Mouse (Mus musculus) heart, embryonic 15.5 days (tissue): ENCODE results near the gene Slc9a9. TPM values are rescaled to one million over a fixed set of nuclear protein-coding genes. Genes with fewer than 3 reads are reported as not detected.

Source experiments
- ATAC-seq: fragments of 200-750 bp; cut with Nextera tagmentation; replicated peaks from 2 replicates; pipeline ENCODE4 v1.8.0; 2017; ENCODE audit warnings: low read depth, moderate TSS enrichment; ENCODE audit not compliant: insufficient number of reproducible peaks, insufficient read depth, low FRiP score
- H3K27ac ChIP-seq: fragments of 300-500 bp; sonication (generic); 2 replicates; pipeline ENCODE4 v1.5.1; 2015; ENCODE audit warnings: mild to moderate bottlenecking, inconsistent platforms
- H3K27me3 ChIP-seq: fragments of 300-500 bp; sonication (generic); 2 replicates; pipeline ENCODE4 v1.6.1; 2015; ENCODE audit warnings: inconsistent platforms
- H3K36me3 ChIP-seq: fragments of 300-500 bp; sonication (generic); 2 replicates; pipeline ENCODE4 v1.6.1; 2015; ENCODE audit warnings: mild to moderate bottlenecking, inconsistent platforms
- H3K4me1 ChIP-seq: fragments of 300-500 bp; sonication (generic); replicated peaks from 2 replicates; pipeline ENCODE4 v1.6.1; 2015; ENCODE audit warnings: inconsistent platforms
- H3K4me2 ChIP-seq: fragments of 300-500 bp; sonication (generic); 2 replicates; pipeline ENCODE4 v1.6.1; 2015; ENCODE audit warnings: inconsistent platforms, mild to moderate bottlenecking, moderate library complexity
- H3K4me3 ChIP-seq: fragments of 300-500 bp; sonication (generic); 2 replicates; pipeline ENCODE4 v1.5.1; 2015; ENCODE audit warnings: mild to moderate bottlenecking, inconsistent platforms
- H3K9ac ChIP-seq: fragments of 300-500 bp; sonication (generic); 2 replicates; pipeline ENCODE4 v1.6.1; 2015; ENCODE audit warnings: mild to moderate bottlenecking, inconsistent platforms
- H3K9me3 ChIP-seq: fragments of 300-500 bp; sonication (generic); replicated peaks from 2 replicates; pipeline ENCODE4 v1.6.1; 2016; ENCODE audit warnings: inconsistent platforms
- WGBS: fragments of 180-500 bp; shearing (Covaris S2); methylation state at CpG from one replicate; pipeline ENCODE4 v1.1.7; 2015; ENCODE audit warnings: mixed read lengths; 5-methylcytosine and 5-hydroxymethylcytosine counted together
- polyA plus RNA-seq: library from polyadenylated mRNA; unstranded; fragments of >200 nt; fragmentation: Nextera tagmentation; extraction: Ambion mirVana; gene quantifications from 2 replicates; pipeline ENCODE4 v1.2.1, GENCODE M21; 2015

Gene Slc9a9
- polyA plus RNA-seq, 1 experiment from 2014 or later: 3.5 TPM

DNA sequence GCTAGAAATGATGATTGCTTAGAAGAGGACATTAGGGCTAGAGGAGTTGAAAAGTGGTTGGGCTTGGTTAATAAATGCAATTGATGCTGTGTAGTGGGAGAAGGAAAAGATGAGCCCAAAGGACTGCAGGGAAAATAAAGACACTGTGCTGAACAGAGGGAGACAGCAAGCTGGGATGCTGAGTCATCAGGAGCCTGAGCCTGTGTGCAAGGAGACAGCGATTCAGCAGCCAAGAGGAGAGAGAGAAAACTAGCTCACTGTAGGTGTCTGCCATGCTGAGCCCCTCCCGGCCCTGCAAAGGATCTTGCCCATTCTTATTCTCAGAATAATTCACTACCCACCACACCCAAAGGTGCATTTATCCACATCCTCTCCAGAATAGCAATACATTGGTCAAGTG lies 288.7 kb downstream of the Slc9a9 start:
- Histone ChIP-seq H3K36me3 (no peaks in the 10 kb centered on the region), H3K27ac (no peak overlapping the region), H3K4me2 (no peak overlapping the region), H3K4me3 (no peak overlapping the region), H3K4me1 (peaks cover 3% of the 10 kb centered on the region; the same call in 1 of the 2 replicates), H3K9ac (no peak overlapping the region), H3K9me3 (no peaks in the 10 kb centered on the region), H3K27me3 (no peaks in the 10 kb centered on the region)
- 63% methylated on average over 2 of the region's 2 CpGs for WGBS
- no peak for ATAC-seq

DNA sequence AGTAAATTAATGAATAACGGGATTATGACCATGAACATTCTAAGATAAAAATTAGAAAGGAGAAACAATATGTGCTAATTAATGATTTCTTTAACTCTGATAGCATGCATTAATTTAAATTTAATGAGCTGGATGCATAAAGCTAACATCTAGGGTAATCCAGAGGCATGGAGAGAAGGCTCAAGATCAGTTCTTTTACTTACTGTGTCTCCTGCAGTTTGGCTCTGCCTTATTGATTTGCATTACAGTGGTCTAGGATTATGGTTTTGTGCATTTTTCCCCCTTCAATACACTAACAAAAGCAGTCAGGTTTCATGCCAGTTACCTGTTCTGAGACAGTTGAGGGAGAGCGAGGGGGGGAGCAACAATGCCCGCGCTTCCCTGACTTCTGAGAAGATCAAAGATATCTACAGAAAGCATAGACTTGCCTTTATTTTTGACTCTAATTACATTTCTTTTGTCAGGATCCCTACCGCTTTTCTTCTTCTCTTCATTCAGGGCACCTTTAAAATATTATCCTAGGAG lies 298.9 kb downstream of the Slc9a9 start:
- no peaks in the 10 kb centered on the region for H3K4me1 ChIP-seq
- WGBS: 82% methylated on average over 5 of the region's 5 CpGs
- H3K27me3 ChIP-seq: no peaks in the 10 kb centered on the region
- no peak for ATAC-seq
- no peak overlapping the region for H3K4me3 ChIP-seq
- H3K27ac ChIP-seq: no peak overlapping the region
- H3K9ac ChIP-seq: no peak overlapping the region
- H3K36me3 ChIP-seq: no peaks in the 10 kb centered on the region
- H3K9me3 ChIP-seq: no peaks in the 10 kb centered on the region; the same call in 1 of the 2 replicates
- H3K4me2 ChIP-seq: no peak overlapping the region

DNA sequence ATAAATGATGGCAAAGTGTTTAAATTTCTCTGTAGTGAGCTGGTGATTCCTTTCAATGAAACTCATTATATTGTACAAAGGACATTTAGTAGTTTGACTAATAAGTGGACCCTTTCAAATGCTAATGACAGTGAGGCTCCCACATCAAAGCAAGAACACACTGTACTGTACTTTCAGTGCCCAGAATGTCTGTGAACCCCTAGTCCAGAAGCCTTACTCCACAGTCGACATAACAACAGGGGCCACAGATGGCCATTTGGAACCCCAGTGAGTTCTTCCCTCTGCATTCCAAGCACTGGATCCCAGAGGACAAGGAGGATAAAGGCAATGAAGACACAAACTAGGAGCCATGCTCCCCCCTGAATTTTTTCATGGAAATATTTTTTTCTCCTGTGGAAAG lies 299.4 kb downstream of the Slc9a9 start:
- no peak for ATAC-seq
- H3K4me3 ChIP-seq: no peak overlapping the region
- H3K36me3 ChIP-seq: no peaks in the 10 kb centered on the region
- H3K9ac ChIP-seq: no peak overlapping the region
- H3K9me3 ChIP-seq: no peaks in the 10 kb centered on the region; the same call in 1 of the 2 replicates
- 41% methylated on average over 1 of the region's 1 CpGs for WGBS
- H3K4me2 ChIP-seq: no peak overlapping the region
- no peak overlapping the region for H3K27ac ChIP-seq
- no peaks in the 10 kb centered on the region for H3K27me3 ChIP-seq
- no peaks in the 10 kb centered on the region for H3K4me1 ChIP-seq

DNA sequence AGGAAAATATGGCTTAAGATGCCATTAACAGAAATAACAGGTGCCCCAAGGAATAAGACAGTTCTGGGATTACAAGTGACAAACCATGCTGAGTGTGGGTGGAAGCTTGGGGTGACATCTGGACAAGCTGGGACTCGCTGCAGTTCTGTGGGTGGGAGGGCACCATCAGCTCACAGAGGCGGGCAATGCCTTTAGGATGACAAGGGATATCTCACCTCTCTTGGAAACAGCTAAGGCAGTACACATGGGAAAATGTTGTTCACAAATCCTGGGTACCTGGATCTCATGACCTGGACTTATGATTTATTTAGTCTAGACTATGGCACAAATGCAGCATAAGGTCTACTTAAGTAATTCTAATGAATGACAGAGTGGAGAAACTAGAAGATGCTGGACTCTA lies 302.3 kb downstream of the Slc9a9 start:
- H3K9ac ChIP-seq: no peak overlapping the region
- H3K9me3 ChIP-seq: no peaks in the 10 kb centered on the region
- H3K4me3 ChIP-seq: no peak overlapping the region
- H3K36me3 ChIP-seq: no peaks in the 10 kb centered on the region
- no peak overlapping the region for H3K4me2 ChIP-seq
- 61% methylated on average over 2 of the region's 2 CpGs for WGBS
- H3K27ac ChIP-seq: no peak overlapping the region
- ATAC-seq: no peak
- H3K4me1 ChIP-seq: no peaks in the 10 kb centered on the region
- no peaks in the 10 kb centered on the region for H3K27me3 ChIP-seq

DNA sequence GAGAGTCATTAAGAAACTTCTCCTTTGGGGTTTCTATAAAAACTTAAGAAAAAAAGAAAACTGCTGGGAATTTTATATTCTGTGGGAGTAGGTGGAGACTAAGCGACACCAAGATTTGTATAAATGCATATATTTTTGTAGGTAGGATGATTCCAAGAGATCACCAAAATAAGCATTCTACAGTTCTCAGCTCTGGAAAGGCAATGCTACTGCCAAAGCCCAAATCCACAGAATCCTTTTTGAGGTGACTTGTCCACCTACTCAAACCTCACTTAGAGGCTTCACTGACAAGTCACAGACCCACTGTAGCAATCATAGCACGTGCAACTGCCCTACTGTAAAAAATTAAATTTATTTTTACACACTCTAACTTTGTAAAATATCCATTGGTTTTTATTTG lies 303.0 kb downstream of the Slc9a9 start:
- no peaks in the 10 kb centered on the region for H3K36me3 ChIP-seq
- H3K27me3 ChIP-seq: no peaks in the 10 kb centered on the region
- H3K4me3 ChIP-seq: no peak overlapping the region
- no peaks in the 10 kb centered on the region for H3K9me3 ChIP-seq
- no peak overlapping the region for H3K27ac ChIP-seq
- H3K4me2 ChIP-seq: no peak overlapping the region
- no peak overlapping the region for H3K9ac ChIP-seq
- no peak for ATAC-seq
- H3K4me1 ChIP-seq: no peaks in the 10 kb centered on the region
- WGBS: 83% methylated on average over 2 of the region's 2 CpGs

DNA sequence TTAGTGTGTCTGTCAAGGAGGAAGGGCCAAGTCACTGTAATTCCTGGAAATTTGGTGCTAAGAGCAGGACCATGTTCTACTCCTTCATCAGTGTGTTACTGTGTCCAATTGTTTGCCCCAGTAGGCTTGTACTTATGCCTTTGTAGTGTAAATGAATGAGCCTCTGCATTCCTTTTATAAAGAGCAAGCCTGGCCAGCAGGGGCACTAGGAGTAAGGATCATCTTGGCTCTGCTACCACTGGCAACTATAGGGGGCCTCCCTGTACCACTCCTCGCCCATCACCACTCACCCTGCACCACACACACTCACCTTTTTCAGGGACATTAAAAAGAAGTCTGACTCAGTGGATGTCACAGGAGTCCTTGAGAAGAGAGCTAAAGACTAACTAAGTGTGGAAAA lies 306.5 kb downstream of the Slc9a9 start:
- Histone ChIP-seq H3K9ac (no peak overlapping the region), H3K36me3 (no peaks in the 10 kb centered on the region), H3K4me1 (no peaks in the 10 kb centered on the region), H3K4me3 (no peak overlapping the region), H3K4me2 (no peak overlapping the region), H3K9me3 (no peaks in the 10 kb centered on the region), H3K27me3 (no peaks in the 10 kb centered on the region), H3K27ac (no peak overlapping the region)
- ATAC-seq: no peak
- WGBS: 91% methylated on average over 1 of the region's 1 CpGs

DNA sequence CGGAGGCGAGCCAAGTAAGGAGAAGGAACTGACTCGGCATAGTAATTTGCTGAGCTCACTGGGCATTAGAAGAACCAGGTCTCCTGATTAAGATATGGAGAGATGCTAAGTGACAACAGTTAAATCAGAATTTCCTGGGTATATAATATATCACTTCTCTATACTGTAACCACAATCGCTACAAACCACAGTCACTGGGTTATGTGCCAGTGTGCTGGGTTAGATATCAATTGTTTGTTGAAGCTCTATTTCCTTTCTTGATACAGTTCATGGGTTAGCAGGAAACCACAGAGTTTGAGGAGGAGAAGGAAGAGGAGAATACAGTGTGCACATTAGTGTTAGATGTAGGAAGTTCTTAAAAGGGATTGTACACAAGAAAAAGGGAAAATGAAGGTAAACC lies 323.9 kb downstream of the Slc9a9 start:
- no peaks in the 10 kb centered on the region for H3K9me3 ChIP-seq
- H3K4me1 ChIP-seq: no peaks in the 10 kb centered on the region

DNA sequence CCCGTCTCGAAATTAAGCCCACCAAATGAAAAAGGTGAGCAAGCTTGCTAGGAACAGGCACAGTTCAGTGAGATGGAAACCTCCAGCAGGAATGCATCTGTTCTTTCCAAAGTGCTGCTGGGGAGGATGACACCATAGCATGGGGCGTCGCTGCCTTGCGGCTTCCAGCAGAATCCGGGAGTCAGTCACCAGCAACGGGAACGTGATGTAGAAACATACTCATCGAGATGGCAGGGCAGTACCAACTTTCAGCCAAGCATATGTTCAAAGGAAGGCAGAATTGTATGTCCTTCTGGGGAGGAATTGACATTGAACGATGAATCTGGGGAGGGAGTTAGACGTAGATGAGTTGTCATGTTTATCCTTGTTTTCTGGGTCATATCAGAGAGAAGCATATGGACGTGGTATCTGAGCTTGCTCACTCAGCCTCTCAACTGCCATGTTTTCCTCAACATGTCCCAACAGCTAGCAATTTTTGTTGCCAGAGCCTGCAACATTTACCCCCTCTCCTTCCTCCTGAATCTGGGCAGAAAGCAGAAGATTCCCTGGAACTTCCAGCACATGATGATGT lies 350.5 kb downstream of the Slc9a9 start:
- Histone ChIP-seq H3K9me3 (no peaks in the 10 kb centered on the region), H3K9ac (no peak overlapping the region), H3K4me3 (no peak overlapping the region), H3K27ac (no peak overlapping the region), H3K27me3 (no peaks in the 10 kb centered on the region), H3K4me1 (no peaks in the 10 kb centered on the region), H3K4me2 (no peak overlapping the region), H3K36me3 (no peaks in the 10 kb centered on the region)
- 88% methylated on average over 12 of the region's 12 CpGs for WGBS
- no peak for ATAC-seq

More for the DNA sequence above, 323.9 kb downstream of the Slc9a9 start:
- Histone ChIP-seq H3K27ac (no peak overlapping the region), H3K4me3 (no peak overlapping the region), H3K9ac (no peak overlapping the region), H3K36me3 (no peaks in the 10 kb centered on the region), H3K4me2 (no peak overlapping the region), H3K27me3 (no peaks in the 10 kb centered on the region)
- ATAC-seq: no peak
- 76% methylated on average over 4 of the region's 4 CpGs for WGBS

DNA sequence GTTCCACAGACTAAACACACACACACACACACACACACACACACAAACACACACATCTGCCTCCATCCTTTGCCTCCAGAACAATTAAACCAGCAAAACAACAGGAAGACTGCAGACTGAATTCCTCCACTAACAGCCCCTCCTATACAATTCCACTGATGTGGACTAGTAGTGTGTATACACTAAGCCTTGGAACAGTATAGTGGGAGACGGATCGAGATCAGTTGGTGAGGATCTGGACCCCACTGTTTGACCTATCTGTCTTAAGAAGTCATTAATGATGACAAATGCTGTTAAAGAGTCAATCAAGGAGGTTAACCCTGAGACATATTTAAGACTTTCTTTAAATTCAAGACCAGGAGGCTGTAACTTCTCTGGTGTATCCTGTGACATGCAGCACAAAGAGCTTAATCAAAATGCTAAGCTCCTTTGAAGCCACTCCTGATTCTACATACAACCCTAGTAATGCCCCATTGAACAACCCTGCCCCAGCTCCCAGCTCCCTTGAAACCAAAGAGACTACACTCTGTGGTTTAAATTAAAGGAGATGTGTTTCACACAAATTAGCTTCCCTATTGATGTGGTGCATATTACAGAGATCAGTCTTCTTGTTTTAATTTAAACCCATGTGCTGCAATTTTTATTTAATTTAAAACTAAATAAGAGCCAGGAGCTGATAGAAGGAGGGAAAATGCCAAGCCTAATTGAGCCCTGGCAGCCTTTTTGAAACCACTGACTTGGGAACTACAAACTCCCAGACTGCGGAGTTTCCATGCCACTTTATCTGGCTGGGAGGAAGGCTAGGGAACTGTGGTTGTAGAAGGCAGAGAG lies 364.6 kb downstream of the Slc9a9 start:
- H3K9me3 ChIP-seq: no peaks in the 10 kb centered on the region
- H3K27me3 ChIP-seq: no peaks in the 10 kb centered on the region
- no peaks in the 10 kb centered on the region for H3K36me3 ChIP-seq
- no peak overlapping the region for H3K27ac ChIP-seq
- 76% methylated on average over 3 of the region's 3 CpGs for WGBS
- no peak overlapping the region for H3K9ac ChIP-seq
- no peak for ATAC-seq
- no peak overlapping the region for H3K4me3 ChIP-seq
- no peak overlapping the region for H3K4me2 ChIP-seq
- H3K4me1 ChIP-seq: no peaks in the 10 kb centered on the region

DNA sequence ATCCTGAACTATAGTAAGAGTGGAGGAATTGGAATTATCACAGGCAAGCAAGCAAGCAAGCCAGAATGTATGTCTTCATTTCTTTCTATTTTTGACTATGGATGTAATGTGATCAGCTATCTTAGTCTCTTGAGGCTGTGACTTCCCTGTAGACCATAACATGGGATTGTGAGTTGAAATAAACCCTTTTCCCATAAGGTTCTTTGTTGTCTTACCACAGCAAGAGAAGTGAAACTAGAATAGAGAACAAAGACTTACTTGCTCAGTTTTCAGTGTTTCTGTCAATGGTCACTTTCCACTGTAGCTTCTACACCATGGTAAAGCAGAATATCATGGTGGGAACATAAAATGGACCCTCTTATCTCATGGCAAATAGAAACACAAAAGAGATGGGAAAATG lies 366.5 kb downstream of the Slc9a9 start:
- no peaks in the 10 kb centered on the region for H3K4me1 ChIP-seq
- no peak overlapping the region for H3K4me2 ChIP-seq
- no peaks in the 10 kb centered on the region for H3K36me3 ChIP-seq
- H3K4me3 ChIP-seq: no peak overlapping the region
- no peak overlapping the region for H3K27ac ChIP-seq
- no peaks in the 10 kb centered on the region for H3K27me3 ChIP-seq
- no peaks in the 10 kb centered on the region for H3K9me3 ChIP-seq
- no peak for ATAC-seq
- no peak overlapping the region for H3K9ac ChIP-seq

DNA sequence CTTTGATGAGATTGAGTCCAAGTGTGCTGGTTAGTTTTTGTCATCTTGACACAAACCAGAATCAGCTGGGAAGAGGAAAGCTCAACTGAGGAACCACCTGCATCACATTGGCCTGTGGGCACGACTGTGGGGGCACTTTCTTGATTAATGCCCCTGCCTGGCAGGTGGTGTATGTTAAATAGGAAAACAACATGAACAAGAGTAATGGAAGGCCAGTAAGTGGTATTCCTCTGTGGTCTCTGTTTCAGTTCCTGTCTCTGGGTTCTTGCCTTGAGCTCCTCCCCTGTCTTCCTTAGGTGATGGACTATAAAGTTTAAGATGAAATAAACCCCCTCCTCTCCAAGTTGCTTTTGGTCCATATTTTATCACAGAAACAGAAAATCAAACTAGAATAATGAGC lies 372.7 kb downstream of the Slc9a9 start:
- Histone ChIP-seq H3K4me3 (no peak overlapping the region), H3K36me3 (no peaks in the 10 kb centered on the region), H3K4me2 (no peak overlapping the region), H3K9me3 (no peaks in the 10 kb centered on the region), H3K27me3 (no peaks in the 10 kb centered on the region), H3K9ac (no peak overlapping the region), H3K27ac (no peak overlapping the region), H3K4me1 (no peaks in the 10 kb centered on the region)
- WGBS: 30% methylated on average over 1 of the region's 1 CpGs
- no peak for ATAC-seq

DNA sequence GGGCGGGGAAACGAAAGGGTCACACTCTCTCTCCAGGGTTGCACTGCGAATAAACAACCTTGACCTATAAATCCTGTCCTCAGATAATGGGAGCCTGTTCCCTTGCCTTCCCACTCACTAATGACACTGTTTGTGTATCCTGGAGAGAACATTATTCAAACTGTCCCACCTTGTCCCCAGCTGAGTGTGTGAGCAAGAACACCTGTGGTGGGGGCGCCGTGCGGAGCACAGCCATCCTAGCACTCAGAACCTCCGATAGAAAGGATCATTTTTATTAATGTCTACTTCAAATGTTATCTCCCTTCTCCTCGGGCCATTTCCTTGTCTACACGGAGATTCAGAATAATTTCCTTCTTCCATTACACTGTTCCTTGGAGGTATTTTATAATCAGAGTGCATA lies 382.5 kb downstream of the Slc9a9 start:
- H3K4me1 ChIP-seq: no peaks in the 10 kb centered on the region
- WGBS: 69% methylated on average over 9 of the region's 9 CpGs
- no peaks in the 10 kb centered on the region for H3K9me3 ChIP-seq
- no peak overlapping the region for H3K4me3 ChIP-seq
- H3K4me2 ChIP-seq: no peak overlapping the region
- no peaks in the 10 kb centered on the region for H3K27me3 ChIP-seq
- no peaks in the 10 kb centered on the region for H3K36me3 ChIP-seq
- H3K9ac ChIP-seq: no peak overlapping the region
- no peak overlapping the region for H3K27ac ChIP-seq
- ATAC-seq: no peak
